Mouse (Mus musculus): ENCODE data around the gene Myrfl.

Myrfl gene

GRCm38 (mm10) chr10:116730033-116730652 is 166.6 kb downstream of the Myrfl start:
- in situ Hi-C loops (cut with MboI; ENCODE audit: unreplicated experiment in 2 of 2) = no loop called here

GRCm38 (mm10) chr10:116728860-116729259 is 167.9 kb downstream of the Myrfl start:
- in situ Hi-C loops (cut with MboI; ENCODE audit: unreplicated experiment in 2 of 2) = no loop called here

- in situ Hi-C loops (cut with MboI; ENCODE audit: unreplicated experiment in 2 of 2) = no loop called here
These were observed 168.9 kb downstream of the Myrfl start for GRCm38 (mm10) chr10:116727702-116728298.

Data from v-Abl transformed pro-B cells (cell line).